Mouse (Mus musculus): Measurements from ENCODE around the gene Zbtb8a. TPM values are rescaled to one million over a fixed set of nuclear protein-coding genes. Genes with fewer than 3 reads are reported as not detected.
"Not testable (repeated sequence)": the region's sequence is repeated elsewhere in the genome, so short reads cannot be mapped to it uniquely, and the experiment has no call there.

Gene Zbtb8a
- polyA plus RNA-seq, 1 experiment, result 23.1 TPM

GRCm38 (mm10) chr4:129375821-129376220 is 2.1 kb downstream of the Zbtb8a start:
- no peak for DNase-seq (ENCODE audit: low read depth)
- TF ChIP-seq POLR2A (IDR thresholded peaks at IDR 0.05; ENCODE audit: borderline replicate concordance, extremely low read depth, insufficient read depth, insufficient read length, poor library complexity, severe bottlenecking), result no peak
- no peak for TF ChIP-seq CTCF (IDR thresholded peaks at IDR 0.05; ENCODE audit: borderline replicate concordance, extremely low read depth, insufficient read depth, insufficient read length)

- DNase-seq (ENCODE audit: low read depth), result no peak
- no peak for TF ChIP-seq CTCF (IDR thresholded peaks at IDR 0.05; ENCODE audit: borderline replicate concordance, extremely low read depth, insufficient read depth, insufficient read length)
- no peak for TF ChIP-seq POLR2A (IDR thresholded peaks at IDR 0.05; ENCODE audit: borderline replicate concordance, extremely low read depth, insufficient read depth, insufficient read length, poor library complexity, severe bottlenecking)
Measured at GRCm38 (mm10) chr4:129375000-129375399, 2.9 kb downstream of the Zbtb8a start.

- TF ChIP-seq CTCF (IDR thresholded peaks at IDR 0.05; ENCODE audit: borderline replicate concordance, extremely low read depth, insufficient read depth, insufficient read length), result no peak
- no peak for TF ChIP-seq POLR2A (IDR thresholded peaks at IDR 0.05; ENCODE audit: borderline replicate concordance, extremely low read depth, insufficient read depth, insufficient read length, poor library complexity, severe bottlenecking)
- DNase-seq (ENCODE audit: low read depth), result no peak
Measured at GRCm38 (mm10) chr4:129374219-129374755, 3.6 kb downstream of the Zbtb8a start.

GRCm38 (mm10) chr4:129373202-129373976 is 4.5 kb downstream of the Zbtb8a start:
- no peak for TF ChIP-seq POLR2A (IDR thresholded peaks at IDR 0.05; ENCODE audit: borderline replicate concordance, extremely low read depth, insufficient read depth, insufficient read length, poor library complexity, severe bottlenecking)
- no peak for DNase-seq (ENCODE audit: low read depth)

- no peak for DNase-seq (ENCODE audit: low read depth)
- TF ChIP-seq POLR2A (IDR thresholded peaks at IDR 0.05; ENCODE audit: borderline replicate concordance, extremely low read depth, insufficient read depth, insufficient read length, poor library complexity, severe bottlenecking), result no peak
- no peak for TF ChIP-seq CTCF (IDR thresholded peaks at IDR 0.05; ENCODE audit: borderline replicate concordance, extremely low read depth, insufficient read depth, insufficient read length)
Measured at GRCm38 (mm10) chr4:129371391-129371790, 6.5 kb downstream of the Zbtb8a start.

- no peak for DNase-seq (ENCODE audit: low read depth)
- TF ChIP-seq POLR2A (IDR thresholded peaks at IDR 0.05; ENCODE audit: borderline replicate concordance, extremely low read depth, insufficient read depth, insufficient read length, poor library complexity, severe bottlenecking), result no peak
- no peak for TF ChIP-seq CTCF (IDR thresholded peaks at IDR 0.05; ENCODE audit: borderline replicate concordance, extremely low read depth, insufficient read depth, insufficient read length)
Measured at GRCm38 (mm10) chr4:129365224-129365623, 12.7 kb downstream of the Zbtb8a start.

- DNase-seq (ENCODE audit: low read depth), result no peak
- TF ChIP-seq POLR2A (IDR thresholded peaks at IDR 0.05; ENCODE audit: borderline replicate concordance, extremely low read depth, insufficient read depth, insufficient read length, poor library complexity, severe bottlenecking), result no peak
- no peak for TF ChIP-seq CTCF (IDR thresholded peaks at IDR 0.05; ENCODE audit: borderline replicate concordance, extremely low read depth, insufficient read depth, insufficient read length)
Measured at GRCm38 (mm10) chr4:129364379-129364778, 13.5 kb downstream of the Zbtb8a start.

- no peak for DNase-seq (ENCODE audit: low read depth)
- TF ChIP-seq POLR2A (IDR thresholded peaks at IDR 0.05; ENCODE audit: borderline replicate concordance, extremely low read depth, insufficient read depth, insufficient read length, poor library complexity, severe bottlenecking), result no peak
- TF ChIP-seq CTCF (IDR thresholded peaks at IDR 0.05; ENCODE audit: borderline replicate concordance, extremely low read depth, insufficient read depth, insufficient read length), result no peak
Measured at GRCm38 (mm10) chr4:129363463-129363862, 14.5 kb downstream of the Zbtb8a start.

- no peak for DNase-seq (ENCODE audit: low read depth)
- no peak for TF ChIP-seq CTCF (IDR thresholded peaks at IDR 0.05; ENCODE audit: borderline replicate concordance, extremely low read depth, insufficient read depth, insufficient read length)
- TF ChIP-seq POLR2A (IDR thresholded peaks at IDR 0.05; ENCODE audit: borderline replicate concordance, extremely low read depth, insufficient read depth, insufficient read length, poor library complexity, severe bottlenecking), result no peak
Measured at GRCm38 (mm10) chr4:129362771-129363170, 15.1 kb downstream of the Zbtb8a start.

- DNase-seq (ENCODE audit: low read depth), result not testable (repeated sequence)
Measured at GRCm38 (mm10) chr4:129362238-129362637, 15.7 kb downstream of the Zbtb8a start.

- TF ChIP-seq POLR2A (IDR thresholded peaks at IDR 0.05; ENCODE audit: borderline replicate concordance, extremely low read depth, insufficient read depth, insufficient read length, poor library complexity, severe bottlenecking) (no peak), CTCF (IDR thresholded peaks at IDR 0.05; ENCODE audit: borderline replicate concordance, extremely low read depth, insufficient read depth, insufficient read length) (no peak)
- DNase-seq (ENCODE audit: low read depth), result no peak
Measured at GRCm38 (mm10) chr4:129357613-129358163, 20.2 kb downstream of the Zbtb8a start.

GRCm38 (mm10) chr4:129354236-129354635 is 23.7 kb downstream of the Zbtb8a start:
- no peak for DNase-seq (ENCODE audit: low read depth)

More at GRCm38 (mm10) chr4:129354236-129354635, 23.7 kb downstream of the Zbtb8a start:
- TF ChIP-seq CTCF (IDR thresholded peaks at IDR 0.05; ENCODE audit: borderline replicate concordance, extremely low read depth, insufficient read depth, insufficient read length) (no peak), POLR2A (IDR thresholded peaks at IDR 0.05; ENCODE audit: borderline replicate concordance, extremely low read depth, insufficient read depth, insufficient read length, poor library complexity, severe bottlenecking) (no peak)
